11 mouse cellular contexts compared by ENCODE assay signal in the genomic region with DNA sequence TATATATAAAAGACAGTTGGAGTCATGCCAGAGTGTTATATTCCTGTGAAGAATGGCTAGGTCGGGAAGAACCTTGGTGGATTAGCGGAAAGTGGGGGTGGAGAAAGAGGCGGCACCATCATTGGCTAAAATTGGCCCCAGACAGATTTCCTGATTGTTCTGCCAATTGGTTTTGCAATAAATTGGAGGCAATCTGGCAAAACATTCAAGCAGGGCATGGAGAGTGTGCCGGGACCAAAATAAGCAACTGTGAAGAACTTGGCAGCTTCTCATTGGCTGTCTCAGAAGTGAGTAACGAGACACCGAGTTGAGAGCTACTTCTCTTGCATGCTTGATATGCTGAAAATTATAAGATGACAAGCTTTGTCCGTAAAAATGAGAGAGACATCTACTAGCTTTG. TPM values are rescaled to one million over a fixed set of nuclear protein-coding genes. Genes with fewer than 3 reads are reported as not detected.
A peak's percentile ranks its signal among the peaks of the same experiment; 100 is the strongest.
DNase-seq lines count a peak whose midpoint lies in the region; ATAC-seq and TF ChIP-seq lines count a peak whose summit lies in the region.
"Had no signal": no experiment of that assay in that cellular context is flagged by ENCODE, and none has a peak within 500 bp of the region (broad histone marks: within the 10 kb centered on the region; RNA-seq: fewer than 3 reads in every experiment).

No protein-coding gene starts in this region.

- no peak for TF ChIP-seq POLR2A in lung, adult 2 months (IDR thresholded peaks at IDR 0.05; ENCODE audit: borderline replicate concordance, extremely low read depth, low read depth, low read length)

- H3K36me3 ChIP-seq in lung, embryonic 14.5 days (ENCODE audit: insufficient read depth), result no peaks in the 10 kb centered on the region
- H3K36me3 ChIP-seq in forebrain, embryonic 12.5 days (replicated peaks), result no peaks in the 10 kb centered on the region
- H3K36me3 ChIP-seq: embryonic facial prominence, embryonic 15.5 days had no signal

- peaks cover 5% of the 10 kb centered on the region; the same call in 1 of the 2 replicates for H3K4me1 ChIP-seq in lung, embryonic 14.5 days (ENCODE audit: insufficient read depth)
- H3K4me1 ChIP-seq in lung, adult 2 months (ENCODE audit: control insufficient read depth, insufficient read depth, low read length), result no peaks in the 10 kb centered on the region
- peaks cover 7% of the 10 kb centered on the region for H3K4me1 ChIP-seq in forebrain, embryonic 12.5 days

- no peaks in the 10 kb centered on the region for H3K27me3 ChIP-seq in lung, embryonic 14.5 days (ENCODE audit: insufficient read depth, low read length)
- H3K27me3 ChIP-seq in forebrain, embryonic 12.5 days, result no peaks in the 10 kb centered on the region
- H3K27me3 ChIP-seq: embryonic facial prominence, embryonic 15.5 days had no signal

- no peak overlapping the region for H3K4me2 ChIP-seq in lung, embryonic 14.5 days
- H3K4me2 ChIP-seq in forebrain, embryonic 12.5 days, result no peak overlapping the region
- H3K4me2 ChIP-seq: embryonic facial prominence, embryonic 15.5 days had no signal

- H3K4me3 ChIP-seq in lung, embryonic 14.5 days (ENCODE audit: low read depth, low read length), result no peak overlapping the region
- no peak overlapping the region for H3K4me3 ChIP-seq in lung, adult 2 months (replicated peaks; ENCODE audit: extremely low read depth, low read depth, low read length)
- H3K4me3 ChIP-seq in forebrain, embryonic 12.5 days (replicated peaks), result no peak overlapping the region
- H3K4me3 ChIP-seq: embryonic facial prominence, embryonic 15.5 days had no signal

- H3K27ac ChIP-seq in lung, embryonic 14.5 days (ENCODE audit: low read depth), result no peak overlapping the region
- no peak overlapping the region for H3K27ac ChIP-seq in forebrain, embryonic 12.5 days
- H3K27ac ChIP-seq: embryonic facial prominence, embryonic 15.5 days; macrophage had no signal

- peak; percentile 64; the same call in 1 of the 2 replicates for ATAC-seq in frontal cortex, adult (ENCODE audit: low TSS enrichment)
- ATAC-seq in lung, embryonic 14.5 days (ENCODE audit: insufficient read depth), result no peak
- no peak for ATAC-seq in forebrain, embryonic 12.5 days (ENCODE audit: low FRiP score)
- ATAC-seq: CD4-positive, CD25-positive, alpha-beta regulatory T cell, adult 4 months had no signal

- 58% methylated on average over 7 of the region's 7 CpGs for WGBS in lung, embryonic 14.5 days
- 41% methylated on average over 7 of the region's 7 CpGs for WGBS in lung, adult 2 months
- WGBS in forebrain, embryonic 12.5 days, result 81% methylated on average over 7 of the region's 7 CpGs

- no peaks in the 10 kb centered on the region for H3K9me3 ChIP-seq in lung, embryonic 14.5 days (ENCODE audit: low read depth, low read length)
- H3K9me3 ChIP-seq in forebrain, embryonic 12.5 days, result no peaks in the 10 kb centered on the region
- H3K9me3 ChIP-seq: embryonic facial prominence, embryonic 15.5 days had no signal

- no peak overlapping the region for H3K9ac ChIP-seq in lung, embryonic 14.5 days
- no peak overlapping the region for H3K9ac ChIP-seq in forebrain, embryonic 12.5 days
- H3K9ac ChIP-seq: embryonic facial prominence, embryonic 15.5 days had no signal

- no peak for TF ChIP-seq CTCF in lung, embryonic 14.5 days (IDR thresholded peaks at IDR 0.05; ENCODE audit: low read depth)
- no peak for TF ChIP-seq CTCF in lung, adult 2 months (IDR thresholded peaks at IDR 0.05; ENCODE audit: insufficient read depth, low read length)

- DNase-seq in frontal cortex, postnatal 14 days (ENCODE audit: low spot score in 2 of 2), result no peak
- peak; percentile 30 for DNase-seq in lung, embryonic 14.5 days
- no peak for DNase-seq in lung, adult 2 months
- peak; percentile 7 to 42 for DNase-seq in layer of hippocampus, postnatal 14 days (ENCODE audit: low spot score in 2 of 2)
- DNase-seq in skeletal muscle tissue, adult 2 months (ENCODE audit: low read depth, low spot score), result peak; percentile 18
- no peak for DNase-seq in spleen, postnatal 36 days (ENCODE audit: low spot score in 2 of 2)

RNA-seq across cellular contexts. Expression of gene Sox9, which starts 49.6 kb away (rescaled TPM):
- 75.7 and 81.6 TPM in 2 replicates for polyA plus RNA-seq in lung, embryonic 14.5 days (2014; fragmentation: Nextera tagmentation; extraction: Ambion mirVana)
- polyA plus RNA-seq in lung, adult 2 months (2012; rRNA removed), result 0.96 and 1.3 TPM in 2 replicates
- total RNA-seq in layer of hippocampus, postnatal 14 days (2021), result 10 to 100 TPM; 26.3 to 29.2 TPM
- 152 and 186 TPM in 2 replicates for polyA plus RNA-seq in forebrain, embryonic 12.5 days (2016; fragmentation: Nextera tagmentation; extraction: Ambion mirVana)
- polyA plus RNA-seq: CD4-positive, CD25-positive, alpha-beta regulatory T cell, adult 4 months; macrophage had no signal

Comparison
In these comparisons a context has a peak if more than half of its experiments do, and no peak if none do; other contexts are left out.
1. DNase-seq: peak in lung, embryonic 14.5 days (single experiment), layer of hippocampus, postnatal 14 days (2 of 2) and skeletal muscle tissue, adult 2 months (single experiment); none in frontal cortex, postnatal 14 days (0 of 2), lung, adult 2 months (single experiment) and spleen, postnatal 36 days (0 of 2).
2. RNA of gene Sox9, which starts 49.6 kb away (polyA plus RNA-seq): 152 to 186 TPM in forebrain, embryonic 12.5 days and 75.7 to 81.6 TPM in lung, embryonic 14.5 days; 0.96 to 1.3 TPM in lung, adult 2 months; every median in the first group is over 10 times any median in the second.